Mouse (Mus musculus): ENCODE measurements around the gene Asap3. TPM values are rescaled to one million over a fixed set of nuclear protein-coding genes. Genes with fewer than 3 reads are reported as not detected.

Asap3 gene
- total RNA-seq (2021), result 1 to 10 TPM; 2.2 to 2.5 TPM

- intact Hi-C loops (cut with DNase I), result no loop called here
- peak; percentile 78 to 79 for DNase-seq (ENCODE audit: low spot score in 2 of 2)
Measured at GRCm38 (mm10) chr4:136206033-136206893, at the start of gene Asap3. Gene Asap3, plus strand, starts transcription at chr4:136206365.

- intact Hi-C loops (cut with DNase I), result no loop called here
- DNase-seq (ENCODE audit: low spot score in 2 of 2), result no peak
Measured at GRCm38 (mm10) chr4:136158498-136158897, 47.7 kb upstream of the Asap3 start.

- intact Hi-C loops (cut with DNase I), result loop anchor here (1.0 kb wide), 1 partner anchor 90 kb away; no protein-coding TSS in a partner anchor
Measured at GRCm38 (mm10) chr4:136159802-136160397, 46.3 kb upstream of the Asap3 start.

DNA sequence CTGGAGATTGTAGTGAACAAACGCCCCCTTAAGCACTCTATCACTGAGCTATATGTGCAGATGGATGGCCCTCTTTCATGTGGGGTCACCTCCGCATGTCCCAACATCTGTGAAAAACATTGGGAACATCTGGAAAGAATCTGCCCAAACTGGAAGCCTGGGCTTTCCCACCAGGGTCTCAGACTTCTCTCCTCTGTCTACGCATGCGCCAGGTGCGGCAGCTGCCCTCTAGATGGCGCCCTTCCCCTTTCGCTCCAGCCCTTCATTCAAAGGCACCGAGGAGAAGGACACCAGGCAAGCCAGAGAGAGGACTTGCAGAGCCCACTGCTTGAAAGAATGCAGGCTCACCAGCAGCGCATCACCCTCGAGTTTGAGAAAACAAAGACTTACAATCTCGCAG is 42.7 kb upstream of the Asap3 start:
- intact Hi-C loops (cut with DNase I), result loop anchor here (1.0 kb wide), 1 partner anchor 36 kb away; no protein-coding TSS in a partner anchor

More at GRCm38 (mm10) chr4:136159802-136160397, 46.3 kb upstream of the Asap3 start:
- peak; percentile 59 to 72 for DNase-seq (ENCODE audit: low spot score in 2 of 2)

GRCm38 (mm10) chr4:136164981-136165380 is 41.2 kb upstream of the Asap3 start:
- DNase-seq (ENCODE audit: low spot score in 2 of 2), result no peak
- intact Hi-C loops (cut with DNase I), result no loop called here

More for the DNA sequence above, 42.7 kb upstream of the Asap3 start:
- peak; percentile 79 to 80 for DNase-seq (ENCODE audit: low spot score in 2 of 2)

DNA sequence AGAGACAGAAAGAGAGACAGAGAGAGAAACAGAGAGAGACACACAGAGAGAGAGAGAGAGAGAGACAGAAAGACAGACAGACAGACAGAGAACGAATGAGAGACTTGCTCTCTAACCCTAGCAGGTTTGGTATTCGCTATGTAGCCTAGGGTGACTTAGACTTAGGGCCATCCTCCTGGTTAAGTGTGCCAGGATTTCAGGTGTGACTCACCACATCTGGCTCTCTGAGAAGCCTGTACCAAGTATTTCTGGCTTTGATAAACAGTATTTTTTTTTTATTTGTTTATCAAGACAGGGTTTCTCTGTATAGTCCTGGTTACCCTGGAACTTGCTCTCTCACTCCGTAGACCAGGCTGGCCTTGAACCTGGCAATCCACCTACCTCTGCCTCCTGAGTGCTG is 38.5 kb upstream of the Asap3 start:
- DNase-seq (ENCODE audit: low spot score in 2 of 2), result no peak
- intact Hi-C loops (cut with DNase I), result no loop called here

DNA sequence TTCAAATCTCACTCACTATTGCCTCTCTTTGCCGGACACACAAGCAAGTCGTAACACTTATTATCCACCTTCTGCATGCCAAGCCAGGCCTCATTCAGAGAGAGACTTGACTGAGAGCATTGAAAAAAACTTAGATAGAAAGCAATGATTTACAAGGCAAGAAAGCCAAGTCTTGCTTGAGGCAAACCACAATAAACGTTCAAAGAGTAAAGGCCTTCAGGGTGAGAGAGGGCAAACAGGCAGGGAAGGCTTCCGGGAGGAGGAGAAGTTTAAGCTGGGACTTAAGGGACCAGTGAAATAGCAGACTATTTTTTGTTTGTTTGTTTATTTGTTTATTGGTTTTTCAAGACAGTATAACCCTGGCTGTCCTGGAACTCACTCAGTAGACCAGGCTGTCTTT is 35.8 kb upstream of the Asap3 start:
- intact Hi-C loops (cut with DNase I), result no loop called here
- DNase-seq (ENCODE audit: low spot score in 2 of 2), result no peak

- no peak for DNase-seq (ENCODE audit: low spot score in 2 of 2)
- intact Hi-C loops (cut with DNase I), result no loop called here
Measured at GRCm38 (mm10) chr4:136171455-136171854, 34.7 kb upstream of the Asap3 start.

DNA sequence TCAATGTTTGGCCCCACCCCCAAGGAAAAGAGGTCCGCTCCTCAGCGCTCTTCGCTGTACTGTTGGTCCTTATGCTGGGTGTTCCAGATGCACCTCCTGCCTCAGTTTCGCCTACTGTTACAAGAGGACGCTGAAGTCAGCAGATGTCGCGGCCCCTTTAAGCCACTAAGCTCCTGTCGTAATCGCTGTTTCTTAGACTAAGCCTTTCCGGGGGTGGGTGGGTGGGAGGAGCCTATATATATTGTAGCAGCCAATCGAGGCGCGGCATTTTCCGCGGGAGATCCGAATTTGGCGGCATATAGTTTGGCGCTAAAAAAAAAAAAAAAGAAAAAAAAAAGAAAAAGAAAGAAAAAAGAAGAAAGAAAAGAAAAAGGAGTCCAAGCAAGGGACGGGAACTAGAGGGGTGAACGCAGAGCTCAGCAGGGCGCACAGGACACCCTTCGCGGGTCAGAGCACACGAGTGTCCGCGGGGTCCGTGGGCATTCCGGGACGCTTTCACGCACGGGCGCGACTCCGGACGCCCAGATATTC is 34.1 kb upstream of the Asap3 start, which contains the start of gene E2f2:
E2f2 (plus strand) TSS at position 384 of the 531 bp plus-strand sequence.
- intact Hi-C loops (cut with DNase I), result no loop called here
- DNase-seq (ENCODE audit: low spot score in 2 of 2), result no peak

- intact Hi-C loops (cut with DNase I), result no loop called here
- DNase-seq (ENCODE audit: low spot score in 2 of 2), result no peak
Measured at GRCm38 (mm10) chr4:136172542-136173209, 33.5 kb upstream of the Asap3 start.

GRCm38 (mm10) chr4:136173210-136173715 is 32.9 kb upstream of the Asap3 start:
- no peak for DNase-seq (ENCODE audit: low spot score in 2 of 2)
- intact Hi-C loops (cut with DNase I), result no loop called here

GRCm38 (mm10) chr4:136174216-136175193 is 31.7 kb upstream of the Asap3 start:
- intact Hi-C loops (cut with DNase I), result no loop called here
- DNase-seq (ENCODE audit: low spot score in 2 of 2), result no peak

- DNase-seq (ENCODE audit: low spot score in 2 of 2), result no peak
- intact Hi-C loops (cut with DNase I), result no loop called here
Measured at GRCm38 (mm10) chr4:136176022-136176552, 30.1 kb upstream of the Asap3 start.

DNA sequence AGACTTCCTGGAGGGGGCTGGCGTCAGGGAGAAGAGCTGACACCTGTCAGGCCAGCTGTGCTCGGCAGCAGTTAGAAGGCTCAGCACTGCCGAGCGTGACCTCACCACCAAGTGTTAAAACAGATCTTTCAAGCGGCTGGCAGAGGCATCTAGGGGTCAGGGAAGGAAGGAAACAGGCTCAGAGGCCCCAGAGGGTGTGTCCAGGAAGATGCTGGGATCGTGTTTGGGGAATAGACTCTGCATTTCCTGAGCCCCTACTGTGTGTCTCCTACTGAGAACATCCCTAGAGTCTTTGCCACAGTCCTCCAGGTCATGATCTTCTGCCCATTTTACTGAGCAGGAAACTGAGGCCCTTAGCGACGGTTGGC is 28.9 kb upstream of the Asap3 start:
- DNase-seq (ENCODE audit: low spot score in 2 of 2), result no peak

DNA sequence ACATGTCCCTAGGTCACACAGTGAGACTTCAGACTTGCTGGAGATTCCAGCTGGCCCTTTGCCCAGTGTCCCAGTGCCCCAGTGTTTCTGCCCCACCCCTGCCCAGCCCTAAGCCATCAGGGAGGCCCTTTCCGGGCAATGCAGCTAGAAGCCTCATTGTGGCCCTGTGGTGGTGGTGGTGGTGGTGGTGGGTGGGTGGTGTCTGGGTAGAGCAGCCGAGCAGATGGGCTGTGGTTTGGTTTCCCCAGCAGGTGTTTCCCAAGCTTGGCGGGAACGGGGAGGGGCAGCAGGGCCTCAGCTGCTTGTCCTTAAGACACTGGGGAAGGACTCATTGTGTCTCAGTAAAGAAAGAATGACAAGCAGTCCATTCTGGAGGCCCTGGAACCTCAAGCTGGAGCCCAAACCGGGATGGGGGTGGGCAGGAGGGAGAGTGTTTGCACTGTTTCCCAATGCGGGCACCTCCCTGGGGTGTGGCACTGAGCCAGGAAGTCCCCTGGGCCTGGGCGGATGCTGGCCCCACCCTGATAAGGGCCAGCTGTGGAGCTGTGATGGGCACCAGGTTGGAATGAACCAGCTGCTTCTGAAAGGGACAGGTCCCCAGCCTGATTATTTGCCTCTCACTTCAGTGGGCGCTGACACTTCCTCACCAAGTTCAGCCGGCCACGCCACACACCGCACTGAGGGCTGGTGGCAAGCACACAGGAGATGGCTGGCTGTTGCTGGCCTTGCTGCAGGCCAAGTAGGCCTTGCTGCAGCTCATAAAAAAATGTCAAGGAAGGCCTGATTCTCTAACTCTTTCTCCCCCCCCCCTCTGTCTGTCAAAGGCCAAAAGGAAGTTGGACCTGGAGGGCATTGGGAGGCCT is 28.3 kb upstream of the Asap3 start:
- DNase-seq (ENCODE audit: low spot score in 2 of 2), result no peak
- intact Hi-C loops (cut with DNase I), result no loop called here

More for the DNA sequence above, 28.9 kb upstream of the Asap3 start:
- intact Hi-C loops (cut with DNase I), result no loop called here

GRCm38 (mm10) chr4:136178475-136178921 is 27.7 kb upstream of the Asap3 start:
- DNase-seq (ENCODE audit: low spot score in 2 of 2), result no peak

DNA sequence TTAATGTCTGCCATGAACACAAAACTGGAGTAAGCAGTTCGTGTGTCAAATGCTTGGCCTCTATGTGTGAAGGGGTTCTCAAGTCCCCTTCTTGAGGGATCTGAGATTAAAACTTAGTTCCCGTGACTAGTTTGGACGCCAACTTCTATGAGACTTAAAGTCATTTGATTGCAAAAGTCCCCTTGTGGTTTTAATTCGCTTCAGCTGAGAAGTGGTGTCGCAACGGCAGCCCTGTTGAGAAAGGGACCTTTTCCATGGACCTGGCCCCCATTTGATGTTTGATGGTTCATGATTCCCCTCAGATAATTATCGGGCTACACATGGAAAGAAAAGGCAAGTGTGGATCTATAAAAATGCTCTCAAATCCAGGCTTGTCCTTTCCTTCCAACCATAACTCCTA is 26.7 kb upstream of the Asap3 start:
- DNase-seq (ENCODE audit: low spot score in 2 of 2), result no peak
- intact Hi-C loops (cut with DNase I), result no loop called here

More at GRCm38 (mm10) chr4:136178475-136178921, 27.7 kb upstream of the Asap3 start:
- intact Hi-C loops (cut with DNase I), result no loop called here
